Mouse (Mus musculus) lung, embryonic 16.5 days (tissue): ENCODE results near the gene Cd2. TPM values are rescaled to one million over a fixed set of nuclear protein-coding genes. Genes with fewer than 3 reads are reported as not detected.

Source experiments
- ATAC-seq: fragments of 200-750 bp; cut with Nextera tagmentation; 2 replicates; pipeline ENCODE4 v1.8.0; 2017; ENCODE audit warnings: low read depth, mild to moderate bottlenecking, moderate library complexity
- H3K27ac ChIP-seq: fragments of 300-500 bp; sonication (generic); 2 replicates; pipeline ENCODE4 v1.5.1; 2014; ENCODE audit warnings: mild to moderate bottlenecking, control low read depth, low read length
- H3K27me3 ChIP-seq: fragments of 300-500 bp; sonication (generic); 2 replicates; pipeline ENCODE4 v1.6.1; 2014; ENCODE audit warnings: low read depth, low read length, mixed read lengths; ENCODE audit not compliant: control insufficient read depth, insufficient read depth
- H3K36me3 ChIP-seq: fragments of 300-500 bp; sonication (generic); 2 replicates; pipeline ENCODE4 v1.6.1; 2014; ENCODE audit warnings: low read length; ENCODE audit not compliant: control insufficient read depth, insufficient read depth
- H3K4me1 ChIP-seq: fragments of 300-500 bp; sonication (generic); replicated peaks from 2 replicates; pipeline ENCODE4 v1.6.1; 2014; ENCODE audit warnings: low read length, mixed read lengths; ENCODE audit not compliant: control insufficient read depth, insufficient read depth
- H3K4me2 ChIP-seq: fragments of 300-500 bp; sonication (generic); 2 replicates; pipeline ENCODE4 v1.6.1; 2014; ENCODE audit warnings: low read depth, low read length, control low read depth
- H3K4me3 ChIP-seq: fragments of 300-500 bp; sonication (generic); 2 replicates; pipeline ENCODE4 v1.5.1; 2014; ENCODE audit warnings: mild to moderate bottlenecking, low read length, control low read depth
- H3K9ac ChIP-seq: fragments of 300-500 bp; sonication (generic); 2 replicates; pipeline ENCODE4 v1.6.1; 2014; ENCODE audit warnings: low read length, control low read depth
- H3K9me3 ChIP-seq: fragments of 300-500 bp; sonication (generic); 2 replicates; pipeline ENCODE4 v1.6.1; 2016; ENCODE audit warnings: low read length; ENCODE audit not compliant: control insufficient read depth
- WGBS: fragments of 180-500 bp; shearing (Covaris S2); extraction: QIAGEN DNeasy Blood & Tissue Kit; methylation state at CpG from one replicate; pipeline ENCODE4 v1.1.7; 2014; 5-methylcytosine and 5-hydroxymethylcytosine counted together
- polyA plus RNA-seq: library from polyadenylated mRNA; unstranded; fragments of >200 nt; fragmentation: Nextera tagmentation; extraction: Ambion mirVana; gene quantifications from 2 replicates; pipeline ENCODE4 v1.2.1, GENCODE M21; 2015

Gene Cd2
- polyA plus RNA-seq, 1 experiment from 2014 or later: 0.57 TPM

DNA sequence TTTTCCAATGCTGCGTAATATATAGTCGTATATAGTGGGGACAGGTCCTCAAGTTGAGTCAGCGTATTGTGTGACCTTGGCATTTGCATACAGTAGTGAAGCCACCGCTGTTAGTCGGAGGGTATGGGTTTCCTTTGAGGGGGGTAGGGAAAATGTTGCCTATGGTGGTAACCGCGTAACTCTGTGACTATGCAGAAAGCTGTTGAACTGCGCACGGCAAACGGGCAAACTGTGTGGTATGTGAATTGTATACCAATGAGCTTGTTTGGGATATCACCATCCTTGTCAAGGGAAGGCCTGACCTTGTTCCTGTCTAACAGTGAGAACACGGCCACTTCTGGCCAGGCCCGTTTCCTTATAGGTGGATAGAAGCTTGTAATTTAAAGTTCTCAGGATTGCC, 1.9 kb downstream of the Cd2 start:
- Histone ChIP-seq H3K36me3 (no peaks in the 10 kb centered on the region), H3K4me2 (no peak overlapping the region), H3K4me1 (peaks cover 7% of the 10 kb centered on the region), H3K27ac (no peak overlapping the region), H3K27me3 (no peaks in the 10 kb centered on the region), H3K4me3 (no peak overlapping the region), H3K9me3 (no peaks in the 10 kb centered on the region), H3K9ac (no peak overlapping the region)
- WGBS: 89% methylated on average over 12 of the region's 12 CpGs
- no peak for ATAC-seq

DNA sequence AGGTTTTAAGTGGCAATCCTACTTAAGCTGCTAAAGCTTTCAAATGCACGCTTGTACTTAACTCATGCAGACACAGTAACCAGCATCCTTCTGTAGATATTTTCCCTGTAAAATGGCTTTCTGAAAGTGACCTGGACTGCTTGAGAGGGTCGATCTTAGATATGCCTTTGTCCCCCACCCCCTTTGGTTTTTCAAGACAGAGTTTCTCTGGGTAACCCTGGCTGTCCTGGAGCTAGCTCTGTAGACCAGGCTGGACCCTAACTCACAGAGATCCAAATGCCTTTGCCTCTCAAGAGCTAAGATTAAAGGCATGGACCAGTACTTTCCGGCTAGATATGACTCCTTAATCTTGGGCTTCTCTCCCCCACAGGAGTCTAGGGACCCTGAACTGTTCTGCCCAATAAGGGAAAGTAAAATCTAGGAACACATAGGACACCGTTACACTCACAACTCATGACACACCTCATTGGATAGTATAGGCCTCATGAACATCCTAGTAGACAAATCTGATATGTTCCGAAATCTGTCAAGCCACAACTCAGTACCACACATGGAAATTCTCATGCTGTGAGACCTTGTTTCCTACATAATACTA, 2.6 kb downstream of the Cd2 start:
- H3K27me3 ChIP-seq: no peaks in the 10 kb centered on the region
- H3K36me3 ChIP-seq: no peaks in the 10 kb centered on the region
- peaks cover 14% of the 10 kb centered on the region for H3K4me1 ChIP-seq
- no peak for ATAC-seq
- H3K9ac ChIP-seq: no peak overlapping the region
- H3K4me3 ChIP-seq: no peak overlapping the region
- no peak overlapping the region for H3K27ac ChIP-seq
- no peaks in the 10 kb centered on the region for H3K9me3 ChIP-seq
- 85% methylated on average over 5 of the region's 5 CpGs for WGBS
- no peak overlapping the region for H3K4me2 ChIP-seq

DNA sequence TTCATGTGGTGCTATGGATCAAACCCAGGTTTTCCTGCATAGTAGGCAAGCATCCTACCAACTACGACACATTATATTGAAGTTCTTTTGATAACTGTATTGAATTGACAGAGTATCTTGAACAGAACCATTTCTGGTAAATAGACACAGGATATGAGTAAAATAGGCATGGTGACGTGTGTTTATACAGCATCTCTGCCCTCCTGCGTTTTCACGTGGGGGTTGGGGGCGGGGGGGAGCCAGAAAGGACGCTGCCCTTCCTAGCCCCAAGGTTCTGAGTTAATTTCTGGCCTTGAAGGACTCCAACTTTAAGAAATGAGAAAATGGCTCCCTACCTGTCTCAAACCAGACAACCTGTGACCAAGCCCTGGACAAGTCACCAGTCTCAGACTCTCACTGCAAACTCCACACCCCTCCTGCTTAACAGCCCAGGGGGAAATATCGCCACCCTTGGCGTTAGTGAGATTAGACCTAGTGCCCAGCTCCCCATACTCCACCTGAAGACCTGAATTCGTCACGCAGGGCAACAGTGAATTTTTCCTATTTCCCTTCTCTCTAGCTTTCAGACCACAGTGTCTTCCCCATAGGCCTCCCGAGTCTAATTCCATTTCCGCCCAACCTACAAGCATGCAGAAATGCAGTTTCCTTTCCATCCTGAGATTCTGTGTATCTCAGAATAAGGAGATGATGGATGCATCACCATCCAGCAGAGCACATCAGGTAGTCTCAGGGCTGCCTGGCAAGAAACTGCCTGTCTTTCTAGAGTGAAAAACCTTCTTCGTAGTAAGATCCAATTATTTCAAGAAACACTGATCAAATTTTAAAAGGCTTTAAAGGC, 3.7 kb downstream of the Cd2 start:
- no peak for ATAC-seq
- no peaks in the 10 kb centered on the region for H3K36me3 ChIP-seq
- no peak overlapping the region for H3K27ac ChIP-seq
- H3K4me2 ChIP-seq: no peak overlapping the region
- no peak overlapping the region for H3K9ac ChIP-seq
- 83% methylated on average over 13 of the region's 13 CpGs for WGBS
- no peaks in the 10 kb centered on the region for H3K9me3 ChIP-seq
- peaks cover 19% of the 10 kb centered on the region for H3K4me1 ChIP-seq
- H3K27me3 ChIP-seq: no peaks in the 10 kb centered on the region
- no peak overlapping the region for H3K4me3 ChIP-seq

DNA sequence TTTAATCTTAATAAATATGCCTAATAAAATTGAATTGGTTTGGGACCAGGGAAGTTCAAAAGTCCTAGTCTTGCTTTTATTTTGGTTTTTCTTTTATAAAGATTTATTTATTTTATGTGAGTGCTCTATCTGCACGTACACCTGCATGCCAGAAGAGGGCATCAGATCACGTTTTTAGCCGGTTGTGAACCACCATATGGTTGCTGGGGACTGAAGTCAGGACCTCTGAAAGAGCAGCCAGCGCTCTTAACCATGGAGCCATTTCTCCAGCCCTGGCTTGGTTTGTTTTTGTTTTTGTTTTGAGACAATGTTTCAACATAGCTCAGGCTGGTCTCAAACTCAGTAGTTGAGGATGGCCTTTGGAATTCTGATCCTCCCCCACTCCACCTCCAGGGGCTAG, 4.3 kb downstream of the Cd2 start:
- no peak for ATAC-seq
- Histone ChIP-seq H3K27me3 (no peaks in the 10 kb centered on the region), H3K9ac (no peak overlapping the region), H3K4me3 (no peak overlapping the region), H3K4me1 (peaks cover 19% of the 10 kb centered on the region), H3K9me3 (no peaks in the 10 kb centered on the region), H3K36me3 (no peaks in the 10 kb centered on the region), H3K4me2 (no peak overlapping the region), H3K27ac (no peak overlapping the region)
- 77% methylated on average over 4 of the region's 4 CpGs for WGBS

DNA sequence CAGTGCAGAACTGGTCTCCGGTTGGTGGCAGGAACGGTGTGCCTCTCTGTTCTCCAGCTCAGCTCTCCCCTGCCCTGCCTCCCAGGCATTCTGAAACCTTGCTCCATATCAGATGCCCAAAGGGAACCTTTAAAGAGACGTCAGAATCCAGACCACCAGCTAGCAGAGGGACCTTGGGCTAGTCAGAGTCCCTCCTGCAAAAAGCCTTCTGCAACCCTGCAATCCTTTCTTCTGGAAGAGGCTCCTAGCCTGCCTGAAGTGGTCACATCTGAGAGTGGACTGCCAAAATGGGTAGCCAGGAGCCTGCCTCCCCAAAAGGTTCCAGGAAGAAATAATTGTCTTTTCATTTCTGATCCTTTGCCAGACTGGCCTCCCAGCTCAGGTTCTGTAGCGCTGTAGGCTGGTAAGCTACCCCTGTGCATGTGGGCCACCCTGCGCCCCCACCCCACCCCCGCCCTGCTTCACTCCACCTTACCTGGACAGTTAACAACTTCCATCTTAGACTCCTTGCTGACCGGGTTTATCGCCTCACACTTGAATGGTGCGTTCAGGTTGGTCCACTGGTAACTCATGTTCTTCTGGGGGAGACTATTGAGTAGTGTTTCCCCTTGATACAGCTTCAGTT, 5.1 kb downstream of the Cd2 start:
- Histone ChIP-seq H3K9ac (no peak overlapping the region), H3K27ac (no peak overlapping the region), H3K4me2 (no peak overlapping the region), H3K9me3 (no peaks in the 10 kb centered on the region), H3K36me3 (no peaks in the 10 kb centered on the region), H3K4me1 (peaks cover 19% of the 10 kb centered on the region), H3K27me3 (no peaks in the 10 kb centered on the region), H3K4me3 (no peak overlapping the region)
- no peak for ATAC-seq
- WGBS: 83% methylated on average over 9 of the region's 9 CpGs

DNA sequence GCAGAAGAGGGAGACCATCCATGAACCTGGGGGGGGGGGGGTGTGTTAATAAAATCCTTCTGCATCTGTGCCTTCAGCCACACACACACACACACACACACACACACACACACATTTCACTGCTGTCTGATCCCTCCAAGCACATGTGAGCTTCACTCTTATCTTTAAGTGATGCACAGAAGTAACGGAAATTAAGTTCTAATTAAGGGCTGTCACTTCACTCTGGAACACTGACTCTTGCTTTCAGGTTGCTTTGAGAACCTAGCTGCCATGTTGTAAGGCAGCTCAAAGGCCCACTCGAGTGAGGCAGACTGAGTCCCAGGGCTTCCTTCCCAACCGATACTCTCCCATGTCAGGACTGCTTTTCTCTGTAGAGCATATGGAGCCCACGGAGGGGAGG, 5.9 kb downstream of the Cd2 start:
- Histone ChIP-seq H3K4me3 (no peak overlapping the region), H3K9me3 (no peaks in the 10 kb centered on the region), H3K9ac (no peak overlapping the region), H3K27ac (no peak overlapping the region), H3K36me3 (no peaks in the 10 kb centered on the region), H3K4me1 (peaks cover 19% of the 10 kb centered on the region), H3K4me2 (no peak overlapping the region), H3K27me3 (no peaks in the 10 kb centered on the region)
- no peak for ATAC-seq
- 58% methylated on average over 4 of the region's 4 CpGs for WGBS

DNA sequence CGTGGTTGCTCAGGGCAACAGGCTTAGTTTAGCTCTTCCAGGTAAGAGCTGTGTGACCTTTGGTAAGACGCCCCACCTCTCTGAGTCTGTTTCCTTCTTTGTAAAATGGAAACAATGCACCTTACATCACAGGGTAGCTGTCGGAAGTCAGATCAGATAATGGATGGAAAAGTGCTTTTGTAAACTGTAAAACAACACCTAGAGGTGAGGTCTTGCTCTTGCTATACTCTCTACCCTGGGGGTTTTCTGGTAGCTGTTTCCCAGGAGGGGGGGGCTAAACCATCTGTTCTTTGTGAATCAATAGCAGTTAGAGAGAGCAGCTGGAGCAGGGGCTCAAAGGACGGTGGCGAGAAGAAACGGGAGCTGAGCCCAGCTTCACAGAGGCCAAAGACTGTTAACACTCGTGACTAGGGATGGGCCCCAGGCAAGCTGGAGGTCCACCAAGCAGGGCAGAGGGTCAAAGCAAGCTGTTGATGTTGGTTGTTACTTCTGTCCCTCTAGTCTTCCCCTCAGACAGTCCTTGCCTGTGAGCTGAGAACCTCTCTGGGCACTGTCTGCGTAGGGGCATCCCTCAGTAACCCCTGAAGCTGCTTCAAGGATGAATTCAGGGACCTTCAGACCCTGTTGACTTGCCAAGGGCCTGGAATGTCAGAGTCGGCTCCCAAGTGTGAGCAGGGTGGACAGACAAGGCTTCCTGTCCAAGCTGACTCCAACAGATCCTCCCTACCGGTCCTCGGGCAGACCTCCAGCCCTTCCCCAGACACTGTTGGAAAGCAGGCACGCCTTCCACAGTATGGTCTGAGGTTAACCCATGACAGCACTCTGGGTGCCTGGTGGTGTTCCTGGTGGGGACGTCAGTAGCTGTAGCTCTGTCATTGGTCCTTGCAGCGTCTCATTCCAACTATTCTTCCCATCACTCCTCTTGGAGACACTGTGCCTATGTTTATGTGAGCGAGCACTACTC, 7.1 kb downstream of the Cd2 start:
- H3K9me3 ChIP-seq: no peaks in the 10 kb centered on the region
- H3K27me3 ChIP-seq: no peaks in the 10 kb centered on the region
- no peak overlapping the region for H3K9ac ChIP-seq
- no peak overlapping the region for H3K4me3 ChIP-seq
- H3K27ac ChIP-seq: peak overlapping the region; percentile 75
- no peaks in the 10 kb centered on the region for H3K36me3 ChIP-seq
- H3K4me2 ChIP-seq: peak overlapping the region; percentile 13; the same call in 1 of the 2 replicates
- H3K4me1 ChIP-seq: peaks cover 19% of the 10 kb centered on the region
- 37% methylated on average over 15 of the region's 15 CpGs for WGBS
- ATAC-seq: peak; percentile 92

DNA sequence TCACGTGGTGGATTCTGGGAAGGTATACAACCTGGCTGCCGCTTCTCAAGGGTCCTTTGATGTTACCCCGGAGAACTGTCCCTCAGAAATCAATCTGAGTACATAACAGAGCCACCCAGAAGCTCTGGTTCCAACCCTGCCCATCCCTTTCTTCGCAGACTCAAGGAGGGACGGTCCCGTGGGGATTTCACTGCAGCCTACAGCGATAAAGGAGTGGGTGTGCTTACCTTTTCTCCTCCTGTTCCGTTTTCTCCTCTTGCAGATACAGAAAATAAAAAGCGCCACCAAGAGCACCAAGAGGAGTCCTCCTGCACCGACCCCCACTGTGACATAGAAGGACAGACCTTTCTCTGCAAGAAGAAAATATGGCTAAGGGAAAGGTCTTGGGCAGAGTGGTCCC, 8.2 kb downstream of the Cd2 start:
- no peak for ATAC-seq
- H3K4me3 ChIP-seq: no peak overlapping the region
- no peaks in the 10 kb centered on the region for H3K27me3 ChIP-seq
- H3K36me3 ChIP-seq: no peaks in the 10 kb centered on the region
- no peaks in the 10 kb centered on the region for H3K9me3 ChIP-seq
- 71% methylated on average over 10 of the region's 10 CpGs for WGBS
- H3K4me1 ChIP-seq: peaks cover 19% of the 10 kb centered on the region
- no peak overlapping the region for H3K27ac ChIP-seq
- no peak overlapping the region for H3K9ac ChIP-seq
- no peak overlapping the region for H3K4me2 ChIP-seq
